Mouse (Mus musculus): ENCODE measurements around the gene Eml3.
"Not testable (repeated sequence)": the region's sequence is repeated elsewhere in the genome, so short reads cannot be mapped to it uniquely, and the experiment has no call there.

The Eml3 gene

DNA sequence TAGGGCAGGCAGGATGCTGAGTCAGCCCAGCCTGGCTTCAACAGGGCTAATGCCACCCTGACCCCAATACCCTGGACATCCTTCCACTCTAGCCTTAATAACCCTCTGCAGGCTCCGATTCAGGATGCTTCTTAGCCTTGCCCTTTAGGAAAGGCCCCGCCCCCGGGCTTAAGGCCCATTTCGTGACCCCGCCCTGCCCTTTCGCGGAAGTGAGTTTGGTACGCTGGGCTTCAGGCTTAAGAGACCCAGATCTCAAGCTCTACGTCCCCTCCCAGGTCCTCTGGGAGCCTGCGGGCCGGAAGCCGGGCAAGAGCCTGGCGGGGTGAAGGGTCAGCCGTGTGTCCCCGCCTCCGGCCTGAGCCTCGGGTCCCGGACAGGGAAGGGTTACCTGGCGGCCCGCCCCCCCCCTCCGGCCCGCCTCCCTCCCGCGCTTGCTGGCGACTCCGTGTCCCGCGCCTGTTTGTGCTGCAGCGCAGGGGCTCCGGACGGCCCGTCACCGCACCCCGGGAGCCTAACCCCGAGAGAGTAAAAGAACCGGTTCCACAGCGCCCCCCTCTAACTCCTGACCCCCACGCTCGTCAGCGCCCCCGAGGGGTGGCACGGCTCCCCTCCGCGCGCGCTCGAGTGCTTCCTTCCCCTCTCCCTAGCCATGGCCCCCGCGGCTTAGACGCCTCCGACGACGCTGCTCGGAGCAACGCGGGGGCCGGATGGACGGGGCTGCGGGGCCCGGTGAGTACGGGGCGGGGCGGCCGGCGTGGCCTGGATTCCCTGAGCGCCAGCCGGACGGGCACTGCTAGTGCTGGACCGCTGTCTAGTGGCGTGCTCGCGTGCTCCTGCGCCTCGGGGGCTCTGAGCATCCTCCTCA is at the start of gene Eml3, which contains the start of gene Rom1:
Gene Eml3, plus strand, starts transcription at position 329 of the 865 bp plus-strand sequence.
Gene Rom1, minus strand, starts transcription at position 133 of the 865 bp plus-strand sequence.
- DNase-seq = peak; percentile 91 to 94

DNA sequence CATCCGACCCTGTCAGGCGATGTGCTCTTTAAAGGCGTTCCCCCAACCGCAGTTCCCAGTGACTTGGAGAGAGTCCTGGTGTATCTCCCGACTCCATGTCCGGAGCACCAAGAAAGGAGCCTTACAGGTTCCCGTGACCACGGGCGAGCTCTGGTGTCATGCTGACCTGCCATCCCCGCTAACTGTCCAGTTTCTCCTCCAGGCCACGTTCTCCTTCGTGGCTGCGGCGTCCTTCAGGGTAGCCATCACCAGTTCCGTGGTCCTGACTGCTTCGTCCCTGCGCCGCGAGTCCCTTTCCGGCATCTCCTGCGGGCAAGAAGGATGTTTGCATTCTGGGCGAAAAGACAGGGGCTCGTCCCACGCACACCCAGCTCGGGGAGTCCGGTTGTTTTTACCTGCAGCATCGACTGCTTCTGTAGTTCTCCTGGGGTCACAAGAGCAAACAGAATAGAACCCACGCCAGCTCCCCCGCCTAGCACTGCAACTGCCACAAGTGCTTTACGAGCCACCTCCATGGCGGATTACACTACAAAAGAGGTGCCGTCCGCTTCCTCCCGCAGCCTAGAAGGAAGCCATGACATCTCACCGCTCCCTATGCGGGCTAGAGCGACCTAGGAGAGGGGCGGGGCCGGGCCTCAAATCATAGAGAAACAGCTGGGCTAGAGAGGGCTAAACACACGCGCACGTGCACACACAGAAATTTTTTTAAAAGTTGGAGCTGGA is 48.9 kb upstream of the Eml3 start, which contains the start of gene Uqcc3:
Gene Uqcc3, minus strand, starts transcription at position 613 of the 723 bp plus-strand sequence.
- DNase-seq = peak; percentile 92 to 93

DNA sequence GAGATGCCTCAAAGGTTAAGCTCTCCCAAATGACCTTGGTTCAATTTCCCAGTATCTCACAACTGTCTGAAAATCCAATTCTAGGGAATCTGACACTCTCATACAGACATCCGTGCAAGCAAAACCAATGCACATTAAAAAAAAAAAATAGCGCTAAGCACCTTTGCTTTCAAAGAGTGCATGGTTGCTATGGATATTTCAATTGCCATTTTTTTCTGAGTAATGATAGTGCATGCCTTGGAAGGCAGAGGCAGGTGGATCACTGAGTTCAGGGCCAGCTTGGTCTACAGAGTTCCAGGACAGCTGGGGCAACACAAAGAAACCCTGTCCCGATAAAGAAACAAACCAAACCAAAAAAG is 48.3 kb upstream of the Eml3 start:
- DNase-seq = no peak

DNA sequence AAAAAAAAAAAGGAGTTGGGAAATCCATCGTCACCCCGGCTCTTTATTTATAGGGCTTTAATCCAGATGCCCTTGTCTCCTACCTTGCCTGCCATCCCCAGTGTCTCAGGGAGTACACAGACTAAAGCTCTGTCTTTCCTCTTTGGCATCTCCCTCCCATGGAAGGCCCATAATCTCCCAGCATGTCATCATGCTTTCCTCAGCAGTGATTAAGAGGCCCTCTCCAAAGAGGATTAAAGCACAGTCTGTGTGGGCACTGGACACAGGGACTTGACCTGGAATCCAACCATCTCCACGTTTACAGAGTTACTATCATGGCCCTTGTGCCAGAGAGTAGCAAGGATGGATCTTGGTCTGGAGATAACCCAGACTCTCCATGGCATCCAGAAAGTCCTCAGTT is 45.7 kb upstream of the Eml3 start, which contains the start of the genes Lbhd1 and Gm49403:
Gene Lbhd1, plus strand, starts transcription at position 117 of the 400 bp plus-strand sequence.
Gene Gm49403, plus strand, starts transcription at position 315 of the 400 bp plus-strand sequence.
- no peak for DNase-seq

DNA sequence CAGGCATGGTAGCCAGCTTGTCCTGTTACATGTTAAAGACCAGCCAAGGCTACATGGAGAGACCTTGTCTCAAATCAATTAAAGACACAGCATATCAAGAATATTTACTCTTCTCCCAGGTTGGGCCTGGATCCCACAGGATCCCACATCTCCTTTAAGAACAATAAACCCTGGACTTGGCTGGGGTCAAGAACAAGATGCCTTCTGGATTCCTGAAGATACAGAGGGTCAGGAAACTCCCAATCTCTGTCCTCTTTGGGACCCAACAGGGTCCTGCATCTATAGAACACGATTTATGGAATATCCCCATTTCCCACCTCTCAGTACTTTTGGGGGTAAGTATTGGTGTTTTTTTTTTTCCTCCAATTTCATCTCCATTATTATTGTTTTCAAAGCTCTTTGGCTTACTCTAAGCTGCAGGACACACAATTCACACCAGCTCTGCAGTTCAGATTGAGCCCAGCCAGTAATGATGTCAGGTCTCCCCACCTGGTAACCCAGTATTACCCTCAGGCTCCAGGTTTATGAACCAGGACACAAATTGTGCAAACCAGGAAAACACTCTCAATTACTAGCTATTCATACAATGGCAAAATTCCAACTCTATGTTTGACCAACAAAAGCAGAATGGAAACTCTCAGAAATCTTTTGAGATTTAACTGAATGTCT is 42.3 kb upstream of the Eml3 start:
- DNase-seq = no peak

DNA sequence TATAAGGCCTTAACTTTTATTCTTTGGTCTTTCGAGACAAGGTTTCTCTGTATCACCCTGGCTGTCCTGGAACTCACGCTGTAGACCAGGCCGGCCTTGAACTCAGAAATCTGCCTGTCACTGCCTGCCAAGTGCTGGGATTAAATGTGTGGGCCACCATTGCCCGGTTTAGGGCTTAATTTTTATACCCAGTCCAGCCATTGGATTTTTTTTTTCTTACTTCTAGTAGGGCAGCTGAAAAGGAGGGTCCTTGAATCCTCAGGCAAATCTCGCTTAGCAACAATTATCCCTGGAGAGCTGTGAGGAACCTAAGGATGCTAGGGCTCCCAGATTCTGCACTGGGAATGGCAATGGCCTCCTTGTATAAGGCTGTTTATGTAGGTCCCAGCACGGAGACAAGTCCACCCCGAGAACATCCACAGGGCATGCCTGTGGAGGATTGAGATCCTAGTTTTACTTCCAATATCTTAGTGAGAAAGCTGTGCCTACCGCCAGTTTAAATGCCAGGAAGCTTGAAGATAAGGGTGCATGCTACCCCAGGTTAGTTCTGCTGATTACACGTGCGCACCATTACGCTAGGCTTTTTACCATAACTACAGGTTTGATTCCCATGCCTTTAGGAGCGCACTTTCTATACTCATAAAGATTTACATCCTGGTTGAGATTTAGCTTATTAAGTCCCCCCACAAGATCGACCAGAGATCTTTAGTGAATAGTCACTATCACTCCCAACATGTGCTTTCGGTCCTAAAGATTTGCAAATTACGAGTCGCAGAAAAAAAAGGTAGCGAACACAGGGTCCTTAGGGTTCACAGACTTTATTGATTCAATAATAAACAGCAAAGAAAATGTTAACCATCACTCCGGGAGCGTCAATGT is 41.5 kb upstream of the Eml3 start:
- DNase-seq = no peak

DNA sequence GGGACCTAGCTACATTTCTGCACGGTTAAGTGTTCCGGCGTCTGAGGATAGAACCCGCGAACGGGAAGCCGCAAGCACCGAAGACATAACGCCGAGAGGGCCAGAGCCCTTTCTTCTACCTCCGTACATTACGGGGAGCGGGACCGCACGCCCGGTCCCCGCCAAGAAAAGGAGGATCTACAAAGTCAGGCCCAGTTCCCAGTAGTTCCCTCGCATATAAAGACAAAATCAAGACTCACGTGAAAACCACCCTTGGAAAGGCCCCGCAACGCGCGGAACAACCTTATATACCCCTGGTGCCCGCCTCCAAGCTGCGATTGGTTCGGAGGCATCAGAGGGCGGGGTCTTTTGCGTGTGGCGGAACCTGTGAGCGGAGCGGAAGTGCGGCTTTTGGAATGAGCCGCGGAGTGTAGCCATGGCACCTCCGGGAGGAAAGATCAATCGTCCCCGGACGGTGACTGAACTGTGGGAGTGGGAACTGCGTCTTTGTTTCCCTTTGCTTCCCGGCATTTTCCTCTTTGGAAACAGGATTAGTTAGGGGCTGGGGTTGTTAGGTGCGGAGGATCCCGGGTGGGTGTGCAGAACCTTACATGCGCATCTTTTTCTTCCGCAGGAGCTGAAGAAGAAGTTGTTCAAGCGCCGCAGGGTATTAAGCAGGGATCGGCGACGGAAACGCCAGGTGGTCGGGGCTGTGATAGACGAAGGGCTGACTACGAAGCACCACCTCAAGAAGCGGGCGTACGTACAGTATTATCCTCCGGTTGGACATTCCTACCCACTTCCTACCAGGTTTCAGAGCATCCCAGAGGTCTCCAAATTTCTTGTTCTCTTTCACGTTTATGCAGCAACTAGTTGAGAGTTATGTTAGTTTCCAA is 40.6 kb upstream of the Eml3 start, which contains the start of the genes 1810009A15Rik and Gm49416:
Gene 1810009A15Rik, plus strand, starts transcription at position 343 of the 875 bp plus-strand sequence.
Gene Gm49416, plus strand, starts transcription at position 416 of the 875 bp plus-strand sequence.
- peak; percentile 94 to 95 for DNase-seq

DNA sequence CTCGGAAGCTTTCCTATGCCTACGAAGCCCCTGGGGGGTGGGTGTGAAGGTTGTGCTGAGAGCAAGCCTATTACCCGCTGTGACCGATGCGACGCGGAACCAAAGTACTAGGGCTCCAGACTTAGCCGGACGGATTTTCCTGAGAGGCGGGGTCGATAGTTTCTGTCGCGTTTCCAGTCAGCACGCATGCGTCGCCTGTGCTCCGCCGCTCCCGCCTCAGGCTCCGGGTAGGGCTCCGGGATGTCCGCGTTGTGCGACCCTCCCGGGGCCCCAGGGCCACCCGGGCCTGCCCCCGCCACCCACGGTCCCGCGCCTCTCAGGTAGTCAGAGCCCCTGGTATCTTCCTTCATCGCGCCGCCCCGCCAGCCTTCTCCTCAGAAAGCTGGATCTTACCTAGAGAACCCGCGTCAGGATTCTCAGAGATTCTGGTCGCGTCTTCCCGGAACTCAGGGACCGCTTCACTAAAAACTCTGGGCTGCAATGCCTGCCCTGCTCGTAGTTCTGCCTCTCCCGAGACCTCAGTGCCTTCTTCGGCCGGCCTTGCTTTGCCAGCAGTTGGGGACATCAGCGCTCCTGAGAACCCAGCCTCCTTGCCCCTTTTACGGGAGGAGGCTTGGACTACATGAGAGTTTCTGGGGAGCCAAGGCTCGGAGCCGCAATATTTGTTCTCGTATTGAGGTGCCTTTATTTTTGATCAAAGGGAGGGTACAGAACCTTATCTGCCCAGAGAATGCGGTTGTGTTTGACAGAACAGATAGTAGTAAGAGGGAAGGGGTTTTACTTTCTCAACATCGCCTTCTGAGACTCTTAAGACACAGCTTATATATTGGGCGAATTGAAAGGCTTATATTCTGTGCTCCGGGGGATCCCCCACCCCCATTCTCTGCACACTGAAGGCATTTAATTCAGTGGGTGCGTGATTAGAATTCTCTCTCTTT is 36.3 kb upstream of the Eml3 start, which contains the start of gene Ints5:
Gene Ints5, plus strand, starts transcription at position 177 of the 938 bp plus-strand sequence.
- DNase-seq = peak; percentile 75 to 84

DNA sequence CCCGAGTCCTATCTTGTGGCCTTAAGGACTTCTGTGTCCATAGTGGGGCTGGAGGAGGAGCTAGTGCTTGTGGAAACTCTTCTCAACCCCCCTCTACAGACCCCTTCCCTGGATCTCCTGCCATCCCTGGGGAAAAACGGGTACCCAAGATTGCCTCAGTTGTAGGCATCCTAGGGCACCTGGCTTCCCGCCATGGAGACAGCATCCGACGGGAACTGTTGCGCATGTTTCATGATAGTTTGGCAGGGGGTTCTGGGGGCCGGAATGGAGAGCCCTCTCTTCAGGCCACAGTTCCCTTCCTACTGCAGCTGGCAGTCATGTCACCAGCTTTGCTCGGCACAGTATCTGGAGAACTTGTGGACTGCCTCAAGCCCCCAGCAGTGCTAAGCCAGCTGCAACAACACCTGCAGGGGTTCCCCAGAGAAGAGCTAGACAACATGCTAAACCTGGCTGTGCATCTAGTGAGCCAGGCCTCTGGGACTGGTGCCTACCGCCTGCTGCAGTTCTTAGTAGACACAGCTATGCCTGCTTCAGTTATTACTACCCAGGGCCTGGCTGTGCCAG is 33.9 kb upstream of the Eml3 start:
- DNase-seq = no peak

DNA sequence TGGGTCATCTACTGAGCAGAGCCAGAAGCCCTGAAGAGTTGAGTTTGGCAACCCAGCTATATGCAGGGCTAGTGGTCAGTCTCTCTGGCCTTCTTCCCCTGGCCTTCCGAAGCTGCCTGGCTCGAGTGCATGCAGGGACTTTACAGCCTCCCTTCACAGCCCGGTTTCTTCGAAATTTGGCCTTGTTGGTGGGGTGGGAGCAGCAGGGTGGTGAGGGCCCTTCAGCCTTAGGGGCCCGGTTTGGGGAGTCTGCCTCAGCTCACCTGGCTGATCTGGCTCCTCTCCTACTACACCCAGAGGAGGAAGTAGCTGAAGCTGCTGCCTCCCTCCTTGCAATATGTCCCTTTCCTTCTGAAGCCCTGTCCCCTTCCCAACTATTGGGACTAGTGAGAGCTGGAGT is 33.1 kb upstream of the Eml3 start:
- DNase-seq = not testable (repeated sequence)

DNA sequence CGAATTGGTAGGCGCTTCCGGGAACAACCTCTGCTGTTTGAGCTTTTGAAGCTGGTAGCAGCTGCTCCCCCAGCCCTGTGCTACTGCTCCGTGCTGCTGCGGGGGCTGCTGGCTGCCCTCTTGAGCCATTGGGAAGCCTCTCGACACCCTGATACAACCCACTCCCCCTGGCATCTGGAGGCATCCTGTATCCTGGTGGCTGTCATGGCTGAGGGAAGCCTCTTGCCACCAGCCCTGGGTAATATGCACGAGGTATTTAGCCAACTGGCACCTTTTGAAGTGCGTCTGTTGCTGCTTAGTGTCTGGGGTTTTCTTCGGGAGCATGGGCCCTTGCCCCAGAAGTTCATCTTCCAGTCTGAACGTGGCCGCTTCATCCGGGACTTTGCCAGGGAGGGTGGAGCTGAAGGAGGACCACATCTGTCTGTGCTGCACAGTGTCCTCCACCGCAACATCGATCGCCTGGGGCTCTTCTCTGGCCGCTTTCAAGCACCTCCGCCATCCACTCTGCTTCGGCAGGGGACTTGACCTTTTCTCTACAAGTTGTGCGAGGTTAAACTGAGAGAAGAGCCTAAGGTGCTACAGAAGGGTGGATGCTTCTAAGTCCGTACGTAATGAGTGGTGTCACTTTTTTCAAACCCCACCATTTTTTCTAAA is 32.0 kb upstream of the Eml3 start:
- DNase-seq = peak; percentile 41 to 53

DNA sequence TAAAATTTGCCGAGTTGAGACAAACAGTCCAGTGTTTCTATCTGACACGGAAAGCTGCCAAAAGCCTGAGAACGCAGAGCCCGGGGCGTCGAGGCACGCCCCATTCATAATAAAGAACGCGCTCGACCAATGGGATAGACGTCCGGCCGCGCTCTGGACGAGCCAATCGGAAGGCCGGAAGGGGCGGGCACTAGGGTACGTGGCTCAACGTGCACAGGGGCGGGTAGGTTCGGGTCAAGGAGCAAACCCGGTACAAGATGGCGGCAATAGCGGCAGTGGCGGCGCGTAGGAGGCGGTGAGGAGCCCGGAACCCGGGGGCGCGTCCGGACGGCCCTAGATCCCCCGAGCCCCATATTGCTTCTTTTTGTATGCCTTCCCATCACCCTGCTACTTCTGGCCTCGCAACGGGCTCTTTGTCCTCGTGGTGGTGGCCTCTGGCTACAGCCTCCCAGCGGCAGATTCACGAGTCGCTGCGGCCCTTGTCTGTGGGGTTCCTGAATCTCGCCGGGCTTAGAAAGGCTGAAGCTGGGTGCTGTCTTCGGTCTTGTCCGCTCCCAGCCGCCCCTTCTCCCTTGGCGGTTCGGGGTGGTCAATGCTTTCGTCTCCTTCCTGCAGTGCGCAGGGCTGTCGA is 31.4 kb upstream of the Eml3 start, which contains the start of gene Ganab:
Gene Ganab, plus strand, starts transcription at position 207 of the 631 bp plus-strand sequence.
- DNase-seq = peak; percentile 97

DNA sequence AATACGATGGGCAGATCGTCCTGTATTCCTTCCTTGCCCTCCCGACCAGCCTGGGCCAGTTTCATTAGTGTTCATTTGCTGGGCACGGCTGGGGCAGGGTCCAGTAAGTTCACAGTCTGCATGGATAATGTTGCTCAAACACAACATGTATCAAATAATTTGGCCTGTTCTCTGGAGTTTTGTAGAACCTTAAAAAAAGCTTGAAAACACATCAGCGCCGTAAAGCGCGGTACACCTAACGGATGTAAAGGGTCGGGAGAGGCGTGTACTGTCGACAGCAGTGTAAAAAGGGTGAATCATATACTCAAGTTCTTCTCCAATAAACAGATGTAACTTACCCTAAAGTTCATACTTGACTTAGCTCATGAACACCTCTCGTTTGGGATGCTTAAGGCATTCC is 30.8 kb upstream of the Eml3 start:
- no peak for DNase-seq

DNA sequence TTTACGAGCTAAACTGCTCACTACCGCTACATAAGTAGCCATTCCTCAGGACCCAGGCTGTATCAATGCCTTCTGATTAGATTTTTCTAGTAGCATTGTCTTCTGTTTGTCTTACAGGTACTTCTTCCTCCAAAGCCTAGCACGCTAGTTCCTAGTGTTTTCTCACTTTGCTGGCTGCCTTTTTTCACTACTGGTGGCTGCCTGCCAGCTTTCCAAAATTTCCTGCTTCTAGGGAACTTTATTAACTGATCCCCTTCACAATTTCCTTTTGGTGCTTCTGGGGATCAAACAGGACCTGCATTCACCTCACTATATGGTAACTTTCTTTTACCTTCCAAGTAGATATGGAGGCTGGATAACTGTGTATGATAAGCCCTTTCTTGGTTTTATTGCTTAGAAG is 30.3 kb upstream of the Eml3 start:
- DNase-seq = no peak

DNA sequence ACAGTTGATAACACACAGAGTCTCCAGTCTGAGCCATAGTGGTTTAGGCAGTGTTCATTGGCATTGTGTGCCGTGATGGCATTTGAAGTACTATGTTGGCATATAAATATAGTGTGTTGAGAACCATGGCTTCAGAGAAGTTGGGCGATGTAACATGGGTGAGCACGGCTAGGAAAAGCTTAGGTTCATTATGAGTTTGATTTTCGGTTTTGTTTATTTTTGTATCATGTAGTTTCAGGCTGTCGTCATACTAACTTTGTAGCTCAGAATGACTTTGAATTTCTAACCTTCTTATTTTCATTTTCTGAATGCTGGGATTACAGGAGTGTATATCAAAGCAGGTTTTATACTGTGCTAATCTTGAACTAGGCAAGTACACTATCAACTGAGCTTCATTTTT is 25.9 kb upstream of the Eml3 start:
- no peak for DNase-seq

DNA sequence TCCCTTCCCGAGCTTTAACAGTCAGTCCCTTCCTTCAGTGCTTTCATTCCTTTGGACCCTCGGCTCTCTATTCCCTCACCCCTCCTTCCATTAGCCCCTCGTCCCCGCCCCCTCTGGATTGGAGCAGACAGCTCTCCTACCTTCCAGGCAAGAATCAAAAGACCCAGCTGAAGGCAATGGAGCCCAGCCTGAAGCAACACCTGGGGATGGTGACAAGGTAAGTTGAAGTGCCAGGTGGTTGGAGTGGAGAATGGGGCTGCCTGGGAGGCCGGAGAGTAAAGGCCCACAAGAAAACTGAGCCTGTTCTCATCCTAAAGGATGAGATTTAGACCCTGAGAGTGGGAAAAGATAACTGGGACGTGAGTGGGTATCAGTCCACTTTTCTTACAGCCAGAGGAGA is 20.8 kb upstream of the Eml3 start:
- no peak for DNase-seq

DNA sequence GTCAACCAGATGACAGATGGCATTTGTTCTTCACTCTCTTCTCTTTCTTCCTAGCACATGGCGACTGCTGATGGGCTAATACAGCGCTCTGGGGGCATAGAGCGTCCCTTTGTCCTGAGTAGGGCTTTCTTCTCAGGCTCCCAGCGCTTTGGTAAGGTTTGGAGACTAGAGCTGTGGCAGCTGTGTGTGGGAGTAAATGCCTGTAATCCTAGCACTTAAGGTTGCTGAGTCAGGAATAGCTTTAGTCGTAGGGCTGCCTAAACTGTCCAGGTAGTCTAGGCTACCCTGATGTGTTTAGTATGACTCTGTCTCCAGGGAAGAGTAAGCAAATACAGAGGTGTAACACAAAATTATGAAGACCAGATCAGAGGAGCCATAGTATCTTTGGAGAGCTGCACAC is 17.5 kb upstream of the Eml3 start:
- no peak for DNase-seq

DNA sequence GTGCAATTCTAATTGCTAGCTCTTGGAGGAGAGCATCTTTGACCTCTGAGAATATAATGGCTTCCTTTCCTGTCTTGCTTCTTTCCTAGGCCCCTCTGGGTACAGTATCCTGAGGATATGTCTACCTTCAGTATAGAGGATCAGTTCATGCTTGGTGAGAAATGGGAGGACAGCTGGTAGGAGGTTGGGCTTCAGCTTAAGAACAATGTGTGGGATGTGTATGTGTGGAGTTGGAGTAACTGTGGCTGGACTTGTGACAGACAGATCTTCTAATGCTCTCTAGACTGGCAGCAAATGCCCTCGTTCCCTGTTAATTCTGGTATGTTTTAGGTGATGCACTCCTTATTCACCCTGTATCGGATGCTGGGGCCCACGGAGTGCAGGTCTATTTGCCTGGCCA is 15.1 kb upstream of the Eml3 start:
- no peak for DNase-seq
